Mouse (Mus musculus) CH12.LX (cell line): ENCODE measurements around the gene P2ry1.

Experiments used
- CHD2 ChIP-seq: IDR thresholded peaks from 2 replicates; pipeline ENCODE4 v1.6.1; 2011; ENCODE audit warnings: low read length, improper control_type of control experiment
- EP300 ChIP-seq: IDR thresholded peaks from 2 replicates; pipeline ENCODE4 v1.6.1; 2011; ENCODE audit warnings: low read length, improper control_type of control experiment
- USF1 ChIP-seq: IDR thresholded peaks from 2 replicates; pipeline ENCODE4 v1.6.1; 2014; ENCODE audit warnings: low read depth, mild to moderate bottlenecking, inconsistent platforms, low read length, improper control_type of control experiment

DNA sequence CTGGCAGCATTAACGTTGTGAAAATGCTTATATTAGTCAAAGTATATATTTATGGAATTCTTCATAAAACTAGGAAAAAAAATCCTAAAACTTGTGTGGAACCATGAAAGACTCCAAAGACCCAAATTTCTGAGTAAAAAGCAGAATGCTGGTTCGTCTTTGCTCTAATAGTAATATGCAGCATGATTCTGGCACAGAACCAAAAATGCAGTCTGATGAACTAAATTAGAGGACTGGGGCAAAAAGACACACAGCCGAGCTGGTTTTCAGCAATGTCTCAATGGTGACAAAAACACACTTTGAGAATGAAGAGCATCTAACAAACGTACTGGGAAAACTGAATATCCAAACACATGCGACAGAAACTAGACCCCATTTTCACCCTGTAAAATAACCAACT is 37.3 kb downstream of the P2ry1 start:
- TF ChIP-seq CHD2 (no peak), EP300 (no peak), USF1 (no peak)
